Mouse (Mus musculus) heart, embryonic 16.5 days (tissue): Measurements from ENCODE around the gene Mgat2. TPM values are rescaled to one million over a fixed set of nuclear protein-coding genes. Genes with fewer than 3 reads are reported as not detected.

Experiments used
- ATAC-seq: fragments of 200-750 bp; cut with Nextera tagmentation; replicated peaks from 2 replicates; pipeline ENCODE4 v1.8.0; 2017; ENCODE audit warnings: moderate number of reproducible peaks; ENCODE audit not compliant: insufficient read depth, low FRiP score; ENCODE audit errors: extremely low read depth
- H3K27ac ChIP-seq: fragments of 300-500 bp; sonication (generic); 2 replicates; pipeline ENCODE4 v1.5.1; 2014; ENCODE audit warnings: mild to moderate bottlenecking, low read length, control low read depth, moderate library complexity
- H3K27me3 ChIP-seq: fragments of 300-500 bp; sonication (generic); 2 replicates; pipeline ENCODE4 v1.6.1; 2014; ENCODE audit warnings: low read length, mixed read lengths; ENCODE audit not compliant: control insufficient read depth, insufficient read depth
- H3K36me3 ChIP-seq: fragments of 300-500 bp; sonication (generic); 2 replicates; pipeline ENCODE4 v1.6.1; 2014; ENCODE audit not compliant: control insufficient read depth, insufficient read depth
- H3K4me1 ChIP-seq: fragments of 300-500 bp; sonication (generic); 2 replicates; pipeline ENCODE4 v1.6.1; 2014; ENCODE audit warnings: low read length, mixed read lengths; ENCODE audit not compliant: control insufficient read depth, insufficient read depth
- H3K4me2 ChIP-seq: fragments of 300-500 bp; sonication (generic); 2 replicates; pipeline ENCODE4 v1.6.1; 2014; ENCODE audit warnings: low read depth, mild to moderate bottlenecking, control low read depth, low read length
- H3K4me3 ChIP-seq: fragments of 300-500 bp; sonication (generic); 2 replicates; pipeline ENCODE4 v1.5.1; 2014; ENCODE audit warnings: mild to moderate bottlenecking, control low read depth, low read length
- H3K9ac ChIP-seq: fragments of 300-500 bp; sonication (generic); 2 replicates; pipeline ENCODE4 v1.6.1; 2014; ENCODE audit warnings: low read length, control low read depth
- H3K9me3 ChIP-seq: fragments of 300-500 bp; sonication (generic); replicated peaks from 2 replicates; pipeline ENCODE4 v1.6.1; 2016; ENCODE audit warnings: low read length; ENCODE audit not compliant: control insufficient read depth
- WGBS: fragments of 180-500 bp; shearing (Covaris S2); extraction: QIAGEN DNeasy Blood & Tissue Kit; methylation state at CpG from one replicate; pipeline ENCODE4 v1.1.7; 2014; 5-methylcytosine and 5-hydroxymethylcytosine counted together
- polyA plus RNA-seq: library from polyadenylated mRNA; unstranded; fragments of >200 nt; fragmentation: Nextera tagmentation; extraction: Ambion mirVana; gene quantifications from 2 replicates; pipeline ENCODE4 v1.2.1, GENCODE M21; 2015

The Mgat2 gene
- polyA plus RNA-seq, 1 experiment from 2014 or later: 40.2 TPM

DNA sequence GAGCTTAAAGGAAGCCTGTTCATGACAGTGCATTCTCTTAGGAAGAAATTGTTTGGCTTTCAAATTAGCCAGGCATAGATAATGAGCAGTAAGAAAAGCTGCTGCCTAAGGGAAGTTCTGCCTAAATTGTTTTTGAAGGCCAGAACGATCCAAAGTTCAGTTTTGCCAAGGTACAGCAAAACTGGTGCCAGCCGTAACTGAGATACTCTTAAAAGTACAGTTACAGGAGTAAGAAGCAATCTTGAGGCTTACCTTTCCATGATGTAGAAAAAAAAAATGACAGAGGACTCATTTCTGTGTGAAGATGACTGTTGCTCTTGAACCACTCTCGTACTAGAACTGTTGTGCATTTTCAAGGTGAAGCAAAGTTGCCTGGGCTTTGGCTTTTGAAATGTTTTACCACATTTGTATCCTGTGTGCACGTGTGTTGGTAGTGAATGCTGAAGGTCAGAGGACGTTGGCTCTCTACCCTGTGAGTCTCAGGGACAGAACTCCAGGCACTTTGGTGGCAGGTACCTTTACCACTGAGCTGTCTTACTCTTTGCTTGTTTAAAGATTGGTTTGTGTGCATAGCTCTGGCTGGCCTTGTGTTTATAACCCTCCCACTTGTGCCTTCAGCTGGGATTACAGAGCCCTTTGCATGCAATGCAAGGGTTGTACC lies 3.0 kb downstream of the Mgat2 start:
- no peak overlapping the region for H3K4me3 ChIP-seq
- H3K4me2 ChIP-seq: peak overlapping the region; percentile 30; the same call in 1 of the 2 replicates
- H3K27me3 ChIP-seq: no peaks in the 10 kb centered on the region
- H3K4me1 ChIP-seq: peaks cover 22% of the 10 kb centered on the region
- H3K9me3 ChIP-seq: no peaks in the 10 kb centered on the region
- peaks cover 13% of the 10 kb centered on the region for H3K36me3 ChIP-seq
- 0 out of 2 replicates have a peak overlapping the region, but pooled peaks have one; percentile 9 for H3K9ac ChIP-seq
- peak overlapping the region; percentile 31 for H3K27ac ChIP-seq
- WGBS: 58% methylated on average over 5 of the region's 5 CpGs
- ATAC-seq: no peak

DNA sequence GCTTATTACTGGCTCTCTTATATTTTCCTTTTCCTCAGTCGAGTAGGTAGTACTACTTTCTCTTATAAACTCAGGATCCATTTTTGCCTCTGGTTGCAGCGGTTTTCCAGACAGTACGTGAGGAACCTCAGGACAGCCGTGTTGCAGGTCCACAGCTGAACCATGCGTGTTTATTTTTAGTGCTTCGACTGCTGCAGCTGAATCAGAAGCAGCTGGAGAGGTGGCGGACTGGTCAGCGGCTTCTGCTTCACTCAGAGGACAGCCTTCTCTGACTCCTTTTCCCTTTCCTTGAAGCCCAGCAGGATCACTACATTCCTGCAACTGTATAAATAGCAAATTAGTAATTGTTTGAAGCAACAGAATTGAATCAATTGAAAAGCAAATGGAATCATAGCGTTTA lies 6.1 kb downstream of the Mgat2 start:
- no peaks in the 10 kb centered on the region for H3K27me3 ChIP-seq
- H3K9me3 ChIP-seq: no peaks in the 10 kb centered on the region
- H3K9ac ChIP-seq: no peak overlapping the region
- no peak overlapping the region for H3K4me3 ChIP-seq
- no peak overlapping the region for H3K4me2 ChIP-seq
- peaks cover 14% of the 10 kb centered on the region for H3K4me1 ChIP-seq
- H3K36me3 ChIP-seq: peaks cover 13% of the 10 kb centered on the region
- peak; percentile 64; the same call in 1 of the 2 replicates for ATAC-seq
- 61% methylated on average over 9 of the region's 9 CpGs for WGBS
- H3K27ac ChIP-seq: peak overlapping the region; percentile 54

DNA sequence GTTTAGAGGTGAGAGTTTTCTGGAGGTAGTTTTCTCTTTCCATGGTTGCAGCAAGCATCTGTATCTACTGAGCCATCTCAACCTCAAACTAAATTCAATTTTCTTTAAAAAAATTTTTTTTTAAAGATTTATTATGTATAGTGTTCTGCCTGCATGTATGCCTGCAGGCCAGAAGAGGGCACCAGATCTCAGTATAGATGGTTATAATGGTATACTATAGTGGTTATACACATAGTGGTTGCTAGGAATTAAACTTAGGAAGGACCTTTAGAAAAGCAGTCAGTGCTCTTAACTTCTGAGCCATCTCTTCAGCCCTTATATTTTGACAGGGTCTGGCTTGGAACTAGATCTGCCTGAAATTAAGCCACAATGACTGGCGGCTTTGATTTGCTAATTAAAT lies 6.6 kb downstream of the Mgat2 start:
- Histone ChIP-seq H3K36me3 (peaks cover 13% of the 10 kb centered on the region), H3K4me1 (peaks cover 12% of the 10 kb centered on the region), H3K9me3 (no peaks in the 10 kb centered on the region), H3K4me2 (no peak overlapping the region), H3K4me3 (no peak overlapping the region), H3K27ac (peak overlapping the region; percentile 54), H3K27me3 (no peaks in the 10 kb centered on the region), H3K9ac (no peak overlapping the region)
- 97% methylated on average over 1 of the region's 1 CpGs for WGBS
- ATAC-seq: no peak

DNA sequence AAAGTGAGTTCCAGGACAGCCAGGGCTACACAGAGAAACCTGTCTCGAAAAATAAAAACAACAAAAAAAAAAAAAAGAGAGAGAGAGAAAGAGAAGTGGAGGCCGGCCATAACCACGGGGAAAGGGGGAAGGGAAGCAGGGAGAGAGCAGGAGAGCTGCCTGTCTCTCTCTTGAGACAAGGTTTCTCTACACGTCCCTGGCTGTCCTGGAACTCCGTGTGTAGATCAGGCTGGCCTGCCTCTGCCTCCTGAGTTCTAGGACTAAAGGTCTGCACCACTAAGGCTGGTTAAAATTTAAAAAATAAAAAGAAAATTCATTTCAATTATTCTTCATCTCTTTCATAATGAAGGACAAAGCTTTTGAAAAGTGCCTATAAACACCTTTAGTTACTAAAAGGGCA lies 7.4 kb downstream of the Mgat2 start:
- H3K27ac ChIP-seq: no peak overlapping the region
- no peaks in the 10 kb centered on the region for H3K9me3 ChIP-seq
- no peak overlapping the region for H3K4me2 ChIP-seq
- H3K4me3 ChIP-seq: no peak overlapping the region
- no peaks in the 10 kb centered on the region for H3K27me3 ChIP-seq
- H3K36me3 ChIP-seq: peaks cover 13% of the 10 kb centered on the region
- H3K9ac ChIP-seq: no peak overlapping the region
- WGBS: 95% methylated on average over 5 of the region's 5 CpGs
- peaks cover 14% of the 10 kb centered on the region for H3K4me1 ChIP-seq
- ATAC-seq: no peak

DNA sequence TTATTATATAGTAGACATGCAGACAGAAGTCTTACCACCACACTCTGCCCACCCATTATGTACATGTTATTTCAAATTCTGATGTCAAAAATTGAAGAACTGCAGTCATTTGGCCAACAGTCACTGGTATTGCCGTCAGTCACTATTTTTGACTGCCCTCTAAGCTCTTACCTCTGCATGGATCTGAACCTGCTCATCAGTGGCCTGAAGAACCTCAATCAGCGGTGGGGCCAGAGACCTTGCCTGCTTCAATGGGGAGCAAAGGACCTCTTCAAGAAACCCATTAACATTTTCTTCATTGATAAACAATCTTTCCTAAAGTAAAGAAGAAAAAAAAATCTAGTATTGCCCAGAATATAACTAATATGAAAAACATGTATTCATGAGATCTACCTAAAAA lies 8.7 kb downstream of the Mgat2 start:
- Histone ChIP-seq H3K36me3 (peaks cover 9% of the 10 kb centered on the region; the same call in 1 of the 2 replicates), H3K9ac (no peak overlapping the region), H3K4me2 (no peak overlapping the region), H3K9me3 (no peaks in the 10 kb centered on the region), H3K27me3 (no peaks in the 10 kb centered on the region), H3K4me3 (no peak overlapping the region), H3K4me1 (peaks cover 7% of the 10 kb centered on the region), H3K27ac (no peak overlapping the region)
- WGBS: 90% methylated on average over 2 of the region's 2 CpGs
- ATAC-seq: no peak

DNA sequence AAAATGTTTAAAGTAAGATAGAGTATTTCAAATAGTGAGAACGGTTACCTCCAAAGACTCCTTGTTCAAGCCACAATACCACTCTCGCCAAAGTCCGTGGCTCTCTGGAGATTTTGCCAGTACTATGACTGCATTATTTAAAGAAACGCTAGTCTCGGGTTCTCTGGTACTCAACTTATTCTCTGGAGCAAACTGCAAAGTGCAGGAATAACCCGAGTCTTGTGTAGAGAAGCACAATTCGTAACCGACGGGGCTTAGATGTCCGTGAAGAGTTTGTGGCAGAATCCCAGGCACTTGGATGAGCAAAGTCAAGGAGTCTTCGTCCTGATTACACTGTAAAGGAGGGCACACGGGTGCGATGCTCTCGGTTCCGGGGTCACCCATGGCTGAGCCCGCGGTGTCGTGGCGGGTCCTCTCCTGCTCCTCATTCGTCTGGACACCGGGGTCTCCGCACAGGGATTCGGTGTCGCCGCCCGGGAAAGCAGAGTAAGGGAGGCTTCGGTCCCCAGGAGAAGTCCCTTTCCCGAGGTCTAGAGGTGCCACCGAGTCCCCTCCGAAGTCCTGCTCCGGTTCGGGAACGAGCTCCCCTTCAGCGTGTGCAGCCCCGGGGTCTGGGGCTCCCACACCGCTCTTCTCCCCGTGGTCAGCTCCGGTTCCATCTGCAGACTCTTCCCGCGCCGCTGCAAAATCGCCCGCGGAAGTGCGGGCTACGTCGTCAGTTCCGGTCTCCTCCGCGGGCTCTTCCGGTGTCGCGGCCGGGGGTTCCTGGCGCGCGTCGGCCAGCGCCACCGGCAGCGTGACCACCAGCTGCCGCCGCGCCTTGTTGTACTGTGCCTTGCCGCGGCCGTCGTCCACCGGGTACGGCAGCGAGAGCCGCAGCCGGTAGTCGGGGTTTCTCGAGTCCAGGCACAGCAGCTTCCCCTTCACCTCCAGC lies 12.8 kb downstream of the Mgat2 start, which contains the start of gene Gm49383:
Gene Gm49383, minus strand, starts transcription at position 661 of the 934 bp plus-strand sequence.
- peak; percentile 64 for ATAC-seq
- Histone ChIP-seq H3K4me1 (peaks cover 21% of the 10 kb centered on the region), H3K4me2 (peak within 1 kb of the TSS; percentile 99), H3K27me3 (no peaks in the 10 kb centered on the region), H3K27ac (peak within 1 kb of the TSS; percentile 94), H3K9me3 (no peaks in the 10 kb centered on the region), H3K36me3 (peaks cover 20% of the 10 kb centered on the region), H3K9ac (peak within 1 kb of the TSS; percentile 96), H3K4me3 (peak within 1 kb of the TSS; percentile 100)
- WGBS: under 1% methylated on average over 75 of the region's 75 CpGs

DNA sequence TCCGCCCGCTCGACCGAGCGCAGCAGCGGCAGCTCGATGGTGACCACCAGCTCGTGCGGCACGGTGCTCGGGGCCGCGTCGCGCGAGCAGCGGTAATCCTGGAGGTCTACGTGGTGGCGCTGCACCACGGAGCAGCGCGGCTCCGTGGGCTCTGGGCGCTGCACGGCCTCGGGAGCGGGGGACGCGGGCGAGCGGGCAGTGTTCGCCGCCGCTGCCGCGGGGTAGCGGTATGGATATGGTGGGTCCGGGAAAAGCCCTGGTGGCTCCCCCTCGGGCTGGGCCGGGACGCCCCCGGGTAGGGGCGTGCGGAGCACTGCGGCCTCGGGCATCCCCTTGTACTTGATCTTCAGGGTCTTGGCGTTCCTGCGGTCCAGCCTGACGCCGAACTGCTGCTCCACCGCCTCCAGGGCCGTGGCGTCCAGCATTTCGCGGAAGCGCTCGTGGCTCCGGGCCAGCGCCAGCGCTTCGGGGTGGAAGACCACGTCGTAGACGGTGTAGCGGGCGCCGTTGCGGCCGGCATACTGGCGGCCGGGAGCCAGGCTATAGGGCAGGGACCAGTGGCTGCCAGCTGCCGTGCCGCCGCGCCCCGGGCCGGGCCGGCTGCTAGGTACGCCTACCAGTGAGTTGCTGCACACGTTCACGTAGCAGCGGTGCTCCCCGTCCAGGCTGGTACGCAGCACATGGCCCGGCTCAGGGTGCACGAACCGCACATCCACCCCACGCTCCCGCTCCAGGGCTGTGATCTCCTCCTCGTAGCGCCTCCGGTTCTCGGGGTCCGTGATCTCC lies 13.6 kb downstream of the Mgat2 start:
- Histone ChIP-seq H3K4me3 (peak overlapping the region; percentile 100), H3K27me3 (no peaks in the 10 kb centered on the region), H3K9me3 (no peaks in the 10 kb centered on the region), H3K4me2 (peak overlapping the region; percentile 99), H3K36me3 (peaks cover 17% of the 10 kb centered on the region), H3K9ac (peak overlapping the region; percentile 96), H3K4me1 (peaks cover 21% of the 10 kb centered on the region), H3K27ac (peak overlapping the region; percentile 94)
- WGBS: under 1% methylated on average over 88 of the region's 94 CpGs
- peak; percentile 71 for ATAC-seq

DNA sequence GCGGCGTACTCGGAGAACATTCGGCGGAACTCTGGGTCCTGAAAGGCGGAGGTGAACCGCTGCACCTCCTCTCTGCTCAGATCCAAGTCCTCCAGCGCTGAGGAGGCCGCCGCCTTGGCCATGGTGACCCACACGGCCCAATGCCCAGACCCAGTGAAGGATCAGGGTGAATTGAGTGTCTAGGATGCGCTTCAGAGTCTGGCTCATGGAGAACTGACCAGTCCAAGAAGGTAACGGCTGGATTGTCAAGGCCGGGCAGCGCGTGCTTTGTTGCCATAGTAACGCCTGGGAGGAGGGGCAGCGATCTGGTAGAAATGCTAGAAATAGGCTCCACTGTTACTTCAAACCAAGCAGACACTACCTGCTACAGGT lies 14.2 kb downstream of the Mgat2 start, which contains the start of gene Dnaaf2:
Gene Dnaaf2, minus strand, starts transcription at position 266 of the 372 bp plus-strand sequence.
- peak; percentile 12; the same call in 1 of the 2 replicates for ATAC-seq
- H3K9me3 ChIP-seq: no peaks in the 10 kb centered on the region
- peak within 1 kb of the TSS; percentile 99 for H3K4me2 ChIP-seq
- under 1% methylated on average over 18 of the region's 18 CpGs for WGBS
- peak within 1 kb of the TSS; percentile 94 for H3K27ac ChIP-seq
- peaks cover 16% of the 10 kb centered on the region for H3K36me3 ChIP-seq
- no peaks in the 10 kb centered on the region for H3K27me3 ChIP-seq
- peak within 1 kb of the TSS; percentile 96 for H3K9ac ChIP-seq
- H3K4me3 ChIP-seq: peak within 1 kb of the TSS; percentile 100
- peaks cover 21% of the 10 kb centered on the region for H3K4me1 ChIP-seq
